Mouse (Mus musculus): Measurements from ENCODE around the gene Pmpca. TPM values are rescaled to one million over a fixed set of nuclear protein-coding genes. Genes with fewer than 3 reads are reported as not detected.
A peak's percentile ranks its signal among the peaks of the same experiment; 100 is the strongest.

Pmpca gene
- polyA plus RNA-seq (2015; fragmentation: Nextera tagmentation; extraction: Ambion mirVana) = 115 and 123 TPM in 2 replicates

DNA sequence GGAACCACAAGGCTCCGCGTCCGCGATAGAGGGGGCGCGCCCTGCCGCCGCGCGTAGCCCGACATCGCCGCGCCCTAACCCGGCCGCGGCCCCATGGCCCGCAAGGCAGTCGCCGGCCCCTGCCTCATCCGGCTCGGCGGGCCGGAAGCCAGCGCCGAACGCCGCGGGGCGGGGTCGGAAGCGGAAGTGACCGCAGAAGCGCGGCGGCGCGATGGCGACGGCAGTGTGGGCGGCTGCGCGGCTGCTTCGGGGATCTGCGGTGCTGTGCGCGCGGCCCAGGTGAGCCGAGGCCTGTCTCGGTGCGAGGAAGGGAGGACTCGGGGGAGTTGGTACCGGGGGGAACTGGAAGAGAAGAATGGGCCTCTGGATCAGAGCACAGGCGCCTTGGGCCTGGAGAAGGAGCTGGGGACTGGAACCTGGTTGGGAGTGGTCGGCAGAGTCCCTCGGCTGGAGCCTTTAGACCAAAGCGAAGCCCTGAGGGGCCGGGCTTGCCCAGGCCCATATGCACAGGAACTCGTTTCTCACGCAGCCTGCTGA, at the start of gene Pmpca, which contains the start of gene Entr1:
Gene Pmpca, plus strand, starts transcription at position 186 of the 537 bp plus-strand sequence.
Gene Entr1, minus strand, starts transcription at position 163 of the 537 bp plus-strand sequence.
- Histone ChIP-seq H3K4me3 (peak within 1 kb of the TSS; percentile 86), H3K27me3 (replicated peaks) (no peaks in the 10 kb centered on the region), H3K27ac (replicated peaks) (peak within 1 kb of the TSS; percentile 34), H3K9ac (peak within 1 kb of the TSS; percentile 86), H3K4me1 (peaks cover 22% of the 10 kb centered on the region), H3K36me3 (peaks cover 72% of the 10 kb centered on the region), H3K9me3 (no peaks in the 10 kb centered on the region), H3K4me2 (peak within 1 kb of the TSS; percentile 87)
- under 1% methylated on average over 57 of the region's 60 CpGs for WGBS
- ATAC-seq (ENCODE audit: extremely low read depth, insufficient number of reproducible peaks, low FRiP score, low TSS enrichment) = peak; percentile 52; the same call in 1 of the 2 replicates

DNA sequence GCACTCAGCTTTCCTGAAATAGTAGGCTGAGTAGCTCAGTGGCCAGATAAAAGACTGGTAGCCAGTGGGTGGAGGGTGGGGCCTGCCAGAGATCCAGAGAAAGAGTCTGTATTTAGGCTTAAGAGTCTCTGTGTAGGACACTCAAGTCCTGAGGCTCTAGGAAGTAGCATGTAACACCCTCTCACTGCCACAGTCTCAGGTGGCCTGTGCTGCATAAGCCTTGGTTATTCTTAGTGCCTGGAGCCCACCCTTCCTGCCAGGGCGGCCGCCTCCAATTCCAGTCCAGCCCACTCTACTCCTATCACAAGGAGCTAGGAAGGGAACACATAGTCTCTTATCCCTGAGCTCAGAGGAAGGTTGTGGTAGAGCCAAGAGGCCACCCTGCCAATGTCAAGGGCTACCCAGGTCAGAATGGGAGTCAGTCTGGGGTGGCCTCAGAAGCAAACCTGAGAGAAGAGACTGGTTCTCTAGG, 47.6 kb upstream of the Pmpca start:
- 39% methylated on average over 2 of the region's 2 CpGs for WGBS
- H3K9me3 ChIP-seq = no peaks in the 10 kb centered on the region
- peak overlapping the region; percentile 89 for H3K27ac ChIP-seq (replicated peaks)
- peaks cover 61% of the 10 kb centered on the region for H3K36me3 ChIP-seq
- H3K4me1 ChIP-seq = peaks cover 54% of the 10 kb centered on the region
- no peak for ATAC-seq (ENCODE audit: extremely low read depth, insufficient number of reproducible peaks, low FRiP score, low TSS enrichment)
- peak overlapping the region; percentile 14 for H3K4me2 ChIP-seq
- H3K27me3 ChIP-seq (replicated peaks) = no peaks in the 10 kb centered on the region
- H3K9ac ChIP-seq = peak overlapping the region; percentile 74
- H3K4me3 ChIP-seq = no peak overlapping the region

GRCm38 (mm10) chr2:26342044-26342443, 47.1 kb upstream of the Pmpca start:
- no peak overlapping the region for H3K4me3 ChIP-seq
- peak overlapping the region; percentile 89 for H3K27ac ChIP-seq (replicated peaks)
- H3K4me2 ChIP-seq = peak overlapping the region; percentile 14
- H3K27me3 ChIP-seq (replicated peaks) = no peaks in the 10 kb centered on the region
- peak; percentile 42; the same call in 1 of the 2 replicates for ATAC-seq (ENCODE audit: extremely low read depth, insufficient number of reproducible peaks, low FRiP score, low TSS enrichment)
- H3K9ac ChIP-seq = peak overlapping the region; percentile 74
- peaks cover 54% of the 10 kb centered on the region for H3K4me1 ChIP-seq
- no peaks in the 10 kb centered on the region for H3K9me3 ChIP-seq
- H3K36me3 ChIP-seq = peaks cover 66% of the 10 kb centered on the region
- WGBS = 34% methylated on average over 10 of the region's 10 CpGs

DNA sequence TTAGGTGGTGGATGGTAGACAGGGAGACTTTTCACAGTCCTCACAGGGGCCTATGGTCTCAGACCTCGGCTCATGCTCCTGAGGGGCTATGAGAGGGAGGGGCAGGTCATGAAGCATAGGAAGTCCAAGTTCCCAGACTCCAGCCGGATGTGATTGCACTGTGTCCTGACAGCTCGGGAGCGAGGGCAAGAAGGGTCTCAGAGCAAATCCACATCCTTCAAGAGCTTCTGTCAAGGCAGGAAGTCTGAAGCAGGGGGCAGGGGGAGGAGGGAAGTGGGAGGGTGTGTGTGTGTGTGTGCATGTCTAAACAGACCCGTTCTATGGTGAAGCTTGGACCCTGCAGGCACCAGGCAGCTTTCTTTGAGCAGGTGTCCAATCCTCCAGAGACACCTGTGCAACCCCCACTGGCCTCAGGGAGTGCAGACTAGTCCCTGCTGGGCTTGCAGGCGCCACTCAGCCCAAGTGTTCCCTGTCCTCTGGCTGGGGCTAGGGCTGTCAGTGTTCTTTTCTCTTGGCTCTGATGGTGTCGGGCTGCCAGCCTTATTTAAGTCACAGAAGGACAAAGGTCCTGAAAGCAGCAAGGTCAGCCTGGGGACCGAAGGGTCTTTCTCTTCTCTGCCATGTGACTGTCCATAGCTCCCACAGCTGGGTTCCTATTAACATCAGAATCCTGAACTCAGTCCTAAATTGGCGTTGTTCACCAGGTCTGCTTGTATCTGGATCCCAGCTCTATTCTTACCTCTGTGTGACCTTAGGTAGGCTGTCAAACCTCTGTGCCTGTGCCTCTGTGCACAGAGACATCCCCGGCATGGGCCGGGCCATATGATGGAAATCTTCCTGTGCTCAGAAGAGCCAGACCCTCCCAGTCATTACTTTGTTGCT, 46.3 kb upstream of the Pmpca start:
- peak overlapping the region; percentile 74 for H3K9ac ChIP-seq
- H3K27me3 ChIP-seq (replicated peaks) = no peaks in the 10 kb centered on the region
- 0 out of 2 replicates have a peak, but pooled peaks have one; percentile 3 for ATAC-seq (ENCODE audit: extremely low read depth, insufficient number of reproducible peaks, low FRiP score, low TSS enrichment)
- H3K9me3 ChIP-seq = no peaks in the 10 kb centered on the region
- peak overlapping the region; percentile 14 for H3K4me2 ChIP-seq
- H3K27ac ChIP-seq (replicated peaks) = peak overlapping the region; percentile 89
- H3K4me3 ChIP-seq = 0 out of 2 replicates have a peak overlapping the region, but pooled peaks have one; percentile 8
- peaks cover 57% of the 10 kb centered on the region for H3K4me1 ChIP-seq
- peaks cover 74% of the 10 kb centered on the region for H3K36me3 ChIP-seq
- WGBS = 48% methylated on average over 11 of the region's 11 CpGs

DNA sequence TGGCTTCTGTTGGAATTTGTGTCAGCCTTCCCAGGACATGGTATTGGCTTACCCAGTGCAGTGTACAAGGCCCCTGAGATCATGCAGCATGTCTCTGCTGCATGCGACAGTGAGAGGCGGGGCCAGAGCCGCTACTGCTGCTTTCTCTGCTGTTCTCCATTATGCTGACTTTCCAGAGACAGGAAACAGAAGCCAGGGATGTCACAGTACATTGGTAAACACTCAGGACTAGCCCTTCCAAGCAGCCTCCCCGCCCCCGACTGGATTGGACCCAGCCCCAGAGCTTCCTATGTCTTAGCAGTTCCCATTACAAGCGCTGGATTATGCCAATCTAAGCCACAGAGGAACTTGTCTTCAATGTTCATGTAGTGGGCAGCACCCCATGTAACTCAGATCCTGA, 40.9 kb upstream of the Pmpca start:
- Histone ChIP-seq H3K4me2 (no peak overlapping the region), H3K27ac (replicated peaks) (peak overlapping the region; percentile 67), H3K4me3 (no peak overlapping the region), H3K4me1 (peaks cover 35% of the 10 kb centered on the region), H3K27me3 (replicated peaks) (no peaks in the 10 kb centered on the region), H3K36me3 (peaks cover 72% of the 10 kb centered on the region), H3K9ac (0 out of 2 replicates have a peak overlapping the region, but pooled peaks have one; percentile 13), H3K9me3 (no peaks in the 10 kb centered on the region)
- WGBS = 53% methylated on average over 6 of the region's 6 CpGs
- no peak for ATAC-seq (ENCODE audit: extremely low read depth, insufficient number of reproducible peaks, low FRiP score, low TSS enrichment)

- Histone ChIP-seq H3K4me2 (peak within 1 kb of the TSS; percentile 99), H3K4me3 (peak within 1 kb of the TSS; percentile 86), H3K4me1 (peaks cover 31% of the 10 kb centered on the region), H3K27ac (replicated peaks) (peak within 1 kb of the TSS; percentile 83), H3K9ac (peak within 1 kb of the TSS; percentile 97), H3K9me3 (no peaks in the 10 kb centered on the region), H3K27me3 (replicated peaks) (no peaks in the 10 kb centered on the region), H3K36me3 (peaks cover 38% of the 10 kb centered on the region)
- 2% methylated on average over 62 of the region's 62 CpGs for WGBS
- ATAC-seq (ENCODE audit: extremely low read depth, insufficient number of reproducible peaks, low FRiP score, low TSS enrichment) = no peak
Observed at GRCm38 (mm10) chr2:26351358-26352290, 37.5 kb upstream of the Pmpca start, which contains the start of gene Dnlz. Gene Dnlz, minus strand, starts transcription at chr2:26352110.

DNA sequence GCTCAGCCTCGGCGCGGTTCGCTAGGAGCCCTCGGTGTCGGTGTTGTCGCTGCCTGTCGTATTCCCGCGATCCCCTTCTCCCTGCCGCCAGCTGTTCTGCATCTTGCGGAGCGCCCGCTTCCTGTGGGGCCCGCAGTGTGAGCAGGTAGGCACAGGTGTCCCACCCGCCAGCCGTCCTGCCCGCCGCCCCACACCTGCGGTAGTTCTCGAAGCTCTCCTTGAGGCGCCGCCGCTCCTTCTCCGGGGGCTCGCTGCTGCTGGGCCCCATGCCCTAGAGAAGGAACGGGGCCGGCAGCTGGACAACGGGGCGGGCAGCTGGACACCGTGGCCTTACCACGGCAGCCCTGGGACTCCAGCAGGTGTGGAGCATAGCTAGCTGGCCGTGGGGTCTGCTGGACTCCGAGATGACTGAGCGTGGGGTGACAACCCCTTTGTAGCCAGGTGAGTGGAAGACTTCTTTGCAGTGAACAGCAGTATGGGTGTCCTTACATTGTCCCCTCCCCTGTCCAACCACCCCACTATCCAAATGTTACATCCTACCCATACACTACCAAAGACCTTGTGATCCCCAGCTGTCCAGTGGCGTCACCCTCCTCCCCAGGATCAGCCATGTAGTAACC, 36.7 kb upstream of the Pmpca start:
- H3K9ac ChIP-seq = peak overlapping the region; percentile 97
- no peak for ATAC-seq (ENCODE audit: extremely low read depth, insufficient number of reproducible peaks, low FRiP score, low TSS enrichment)
- H3K27ac ChIP-seq (replicated peaks) = no peak overlapping the region
- H3K36me3 ChIP-seq = peaks cover 30% of the 10 kb centered on the region
- H3K4me1 ChIP-seq = peaks cover 31% of the 10 kb centered on the region
- H3K4me2 ChIP-seq = peak overlapping the region; percentile 99
- no peaks in the 10 kb centered on the region for H3K27me3 ChIP-seq (replicated peaks)
- 4% methylated on average over 36 of the region's 36 CpGs for WGBS
- peak overlapping the region; percentile 86 for H3K4me3 ChIP-seq
- H3K9me3 ChIP-seq = no peaks in the 10 kb centered on the region

DNA sequence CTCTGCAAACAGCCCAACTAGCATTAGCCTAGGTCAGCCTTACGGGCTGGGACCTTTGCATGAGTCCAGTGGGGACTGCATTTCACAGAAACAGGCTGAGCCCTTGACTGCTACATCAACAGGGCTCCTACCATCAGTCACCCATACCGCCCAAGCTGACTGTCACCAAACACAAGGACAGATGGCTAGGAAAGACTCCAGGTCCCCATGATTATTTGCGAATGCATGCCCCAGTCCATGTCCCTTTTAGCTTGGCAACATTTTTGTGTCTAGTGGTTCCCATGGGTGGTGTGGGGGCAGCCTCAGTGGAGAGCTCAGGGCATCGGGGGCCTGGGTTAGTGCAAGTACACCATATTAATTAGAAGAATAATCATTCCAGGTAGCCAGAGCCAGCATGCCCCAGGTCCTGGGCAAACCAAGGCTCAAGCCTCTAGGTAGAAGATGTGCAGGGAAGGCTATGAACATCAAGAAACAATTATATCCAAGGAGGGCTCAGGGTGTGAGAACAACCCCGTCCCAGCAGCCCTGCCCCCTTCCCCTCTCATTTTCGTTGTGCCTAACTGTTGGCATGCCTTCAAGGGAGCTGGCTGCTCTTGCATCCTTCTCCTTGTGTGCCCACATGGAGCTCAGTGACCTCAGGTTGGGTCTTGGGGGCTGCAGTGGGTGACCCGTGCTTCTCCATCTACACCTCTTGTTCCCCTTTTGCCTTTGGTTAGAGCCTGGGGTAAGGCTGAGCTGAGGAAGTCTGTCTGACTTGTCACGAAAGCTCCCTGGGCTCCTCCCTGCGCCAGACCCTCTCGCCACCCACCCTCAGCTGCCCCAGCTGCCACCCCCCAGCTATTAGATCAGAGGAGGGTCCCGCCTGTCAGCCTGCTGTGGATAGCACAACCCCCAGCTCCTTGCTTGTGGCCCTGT, 35.8 kb upstream of the Pmpca start:
- peak overlapping the region; percentile 97 for H3K9ac ChIP-seq
- no peak for ATAC-seq (ENCODE audit: extremely low read depth, insufficient number of reproducible peaks, low FRiP score, low TSS enrichment)
- WGBS = 83% methylated on average over 11 of the region's 11 CpGs
- H3K27ac ChIP-seq (replicated peaks) = no peak overlapping the region
- peak overlapping the region; percentile 86; the same call in 1 of the 2 replicates for H3K4me3 ChIP-seq
- H3K9me3 ChIP-seq = no peaks in the 10 kb centered on the region
- H3K4me2 ChIP-seq = peak overlapping the region; percentile 99
- peaks cover 24% of the 10 kb centered on the region for H3K4me1 ChIP-seq
- H3K36me3 ChIP-seq = peaks cover 21% of the 10 kb centered on the region
- H3K27me3 ChIP-seq (replicated peaks) = no peaks in the 10 kb centered on the region

DNA sequence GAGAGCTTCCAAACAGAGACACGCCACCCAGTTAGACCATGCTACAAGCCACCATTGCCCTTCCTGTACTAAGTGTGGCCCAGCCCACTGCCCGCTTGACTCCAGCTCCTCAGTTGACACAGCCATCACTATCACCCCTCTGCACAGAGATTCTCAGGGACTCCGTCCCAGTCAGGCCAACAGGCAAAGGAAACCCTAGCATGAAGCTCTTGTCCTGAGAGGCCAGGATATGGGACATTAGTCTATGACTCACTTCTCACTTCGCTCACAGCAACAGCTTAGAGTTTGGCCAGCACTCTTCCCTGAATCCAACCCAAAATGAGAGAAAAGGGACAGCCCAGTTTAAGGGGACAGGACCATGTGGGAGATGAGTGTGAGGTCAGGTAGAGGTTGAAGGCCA, 34.7 kb upstream of the Pmpca start:
- no peak for ATAC-seq (ENCODE audit: extremely low read depth, insufficient number of reproducible peaks, low FRiP score, low TSS enrichment)
- Histone ChIP-seq H3K27ac (replicated peaks) (no peak overlapping the region), H3K4me3 (no peak overlapping the region), H3K4me1 (peaks cover 17% of the 10 kb centered on the region), H3K9ac (no peak overlapping the region), H3K9me3 (no peaks in the 10 kb centered on the region), H3K4me2 (no peak overlapping the region), H3K27me3 (replicated peaks) (no peaks in the 10 kb centered on the region), H3K36me3 (peaks cover 10% of the 10 kb centered on the region)
- WGBS = 76% methylated on average over 4 of the region's 4 CpGs

Data from heart, embryonic 13.5 days (tissue).